Mouse (Mus musculus): Measurements from ENCODE around the gene Bpifb9a. TPM values are rescaled to one million over a fixed set of nuclear protein-coding genes. Genes with fewer than 3 reads are reported as not detected.

Gene Bpifb9a
- polyA plus RNA-seq, 1 experiment from 2014 or later = not detected

Other genes starting within 250 kb of the Bpifb9a start
- not detected in 2 replicates for gene Bpifa2, start 249.6 kb upstream of the Bpifb9a start, polyA plus RNA-seq (2015; fragmentation: Nextera tagmentation; extraction: Ambion mirVana)
- gene Bpifa3, start 127.5 kb upstream of the Bpifb9a start, polyA plus RNA-seq (2015; fragmentation: Nextera tagmentation; extraction: Ambion mirVana) = not detected in 2 replicates
- gene Bpifa1, start 115.0 kb upstream of the Bpifb9a start, polyA plus RNA-seq (2015; fragmentation: Nextera tagmentation; extraction: Ambion mirVana) = 0.13 TPM in 1 of 2 replicates, not detected in the other
- gene Bpifa5, start 95.2 kb upstream of the Bpifb9a start, polyA plus RNA-seq (2015; fragmentation: Nextera tagmentation; extraction: Ambion mirVana) = not detected in 2 replicates
- 0.37 and 0.97 TPM in 2 replicates for gene Bpifb1, start 67.0 kb upstream of the Bpifb9a start, polyA plus RNA-seq (2015; fragmentation: Nextera tagmentation; extraction: Ambion mirVana)
- gene Bpifb5, start 34.1 kb upstream of the Bpifb9a start, polyA plus RNA-seq (2015; fragmentation: Nextera tagmentation; extraction: Ambion mirVana) = not detected in 2 replicates
- not detected in 2 replicates for gene Bpifb9b, start 49.4 kb downstream of the Bpifb9a start, polyA plus RNA-seq (2015; fragmentation: Nextera tagmentation; extraction: Ambion mirVana)
- gene Cdk5rap1, start 115.2 kb downstream of the Bpifb9a start, polyA plus RNA-seq (2015; fragmentation: Nextera tagmentation; extraction: Ambion mirVana) = 13.3 and 14.9 TPM in 2 replicates
- gene Snta1, start 150.2 kb downstream of the Bpifb9a start, polyA plus RNA-seq (2015; fragmentation: Nextera tagmentation; extraction: Ambion mirVana) = 3.1 and 3.4 TPM in 2 replicates
- 8.2 TPM in 2 replicates for gene Cbfa2t2, start 178.6 kb downstream of the Bpifb9a start, polyA plus RNA-seq (2015; fragmentation: Nextera tagmentation; extraction: Ambion mirVana)

Data from liver, embryonic 16.5 days (tissue).